Mouse (Mus musculus): ENCODE data around the gene Rptor. TPM values are rescaled to one million over a fixed set of nuclear protein-coding genes. Genes with fewer than 3 reads are reported as not detected.

Gene Rptor
- polyA plus RNA-seq (2012; rRNA removed) = 26.4 and 27.1 TPM in 2 replicates

GRCm38 (mm10) chr11:119602763-119603526 is at the start of gene Rptor:
Gene Rptor (plus strand): TSS chr11:119602905.

DNA sequence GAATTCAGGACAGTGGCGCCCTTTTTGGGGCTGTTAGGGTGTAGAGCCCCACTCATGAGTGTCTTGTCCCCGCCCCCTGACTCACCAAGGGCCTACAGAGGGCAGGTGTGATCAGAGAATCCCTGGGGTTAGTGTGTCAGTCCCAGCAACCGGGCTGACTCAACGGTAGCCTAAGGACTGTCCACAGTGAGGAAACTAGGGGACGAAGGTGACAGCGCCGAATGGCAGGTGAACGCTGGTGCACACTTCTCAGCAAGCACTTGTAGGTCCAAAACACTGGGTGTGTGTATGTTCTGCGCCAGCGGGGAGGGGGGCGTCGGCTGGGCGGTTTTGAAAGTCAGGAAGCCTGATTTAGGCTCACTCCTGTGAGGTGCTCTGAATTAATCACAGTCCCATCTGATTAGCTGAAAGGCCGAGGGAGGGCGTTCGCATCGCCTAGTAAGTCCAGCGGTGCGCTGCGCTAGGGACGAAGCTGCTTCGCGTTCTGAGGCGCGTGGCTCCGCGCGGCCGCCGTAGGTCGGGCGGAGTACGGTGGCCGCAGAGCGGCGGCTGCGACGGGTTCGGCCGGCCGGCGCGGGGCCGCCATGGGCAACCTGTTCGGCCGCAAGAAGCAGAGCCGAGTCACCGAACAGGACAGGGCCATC is 310.7 kb downstream of the Rptor start, which contains the start of gene Chmp6:
Gene Chmp6, plus strand, starts transcription at position 151 of the 644 bp plus-strand sequence.

DNA sequence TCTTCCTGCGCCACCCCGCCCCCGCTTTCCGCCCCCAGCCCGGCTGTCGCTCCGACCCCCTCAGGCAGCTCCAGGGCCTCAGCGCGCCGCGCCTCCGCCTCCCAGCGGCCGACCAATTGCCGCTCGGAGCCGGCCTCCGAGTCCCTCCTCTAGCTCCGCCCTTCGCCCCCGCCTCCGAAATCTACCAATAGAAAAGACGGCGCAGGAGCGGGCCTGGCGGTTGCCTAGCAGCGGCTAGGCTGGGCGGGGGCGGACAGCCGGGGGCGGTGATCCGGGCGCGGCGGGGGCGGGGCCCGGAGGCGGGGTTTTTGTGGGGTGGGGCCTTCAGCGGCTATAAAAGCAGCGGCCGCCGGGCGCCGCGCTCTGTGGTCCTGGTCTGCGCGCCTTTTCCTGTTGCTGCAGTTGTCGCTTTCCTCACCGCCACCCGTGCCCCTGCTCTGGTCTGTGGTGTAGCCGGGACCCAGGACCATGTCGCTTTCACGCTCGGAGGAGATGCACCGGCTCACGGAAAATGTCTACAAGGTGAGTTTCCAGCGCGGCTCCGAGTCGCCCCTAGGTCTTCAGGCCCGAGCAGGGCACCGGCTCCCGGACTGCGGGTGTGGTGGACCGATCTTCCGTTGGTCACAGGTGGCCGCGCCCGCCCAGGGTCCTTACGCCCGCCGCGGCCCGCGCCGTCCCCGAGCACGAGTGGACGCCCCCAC is 340.2 kb downstream of the Rptor start, which contains the start of gene Baiap2:
Gene Baiap2, plus strand, starts transcription at position 37 of the 701 bp plus-strand sequence.

Other genes starting within 250 kb of the Rptor start
- gene Sgsh, start 247.4 kb upstream of the Rptor start, polyA plus RNA-seq (2012; rRNA removed) = 35.1 and 36.8 TPM in 2 replicates
- 12.4 and 23.1 TPM in 2 replicates for gene Slc26a11, start 247.3 kb upstream of the Rptor start, polyA plus RNA-seq (2012; rRNA removed)
- gene Rnf213, start 209.8 kb upstream of the Rptor start, polyA plus RNA-seq (2012; rRNA removed) = 12.6 and 14.5 TPM in 2 replicates
- 17.4 and 21.4 TPM in 2 replicates for gene Endov, start 111.6 kb upstream of the Rptor start, polyA plus RNA-seq (2012; rRNA removed)
- gene Nptx1, start 55.2 kb upstream of the Rptor start, polyA plus RNA-seq (2012; rRNA removed) = 0.72 and 0.92 TPM in 2 replicates

All from colon, adult 2 months (tissue).